Mouse (Mus musculus) ES-Bruce4 (cell line): ENCODE results near the gene Chchd2.

Source experiments
- CTCF ChIP-seq: IDR thresholded peaks from one replicate; pipeline ENCODE4 v1.8.1; 2011; ENCODE audit warnings: low read depth, low read length
- EP300 ChIP-seq: IDR thresholded peaks from 2 replicates; pipeline ENCODE4 v1.6.1; 2011; ENCODE audit warnings: low read depth, low read length; ENCODE audit not compliant: insufficient read depth
- POLR2A ChIP-seq: IDR thresholded peaks from one replicate; pipeline ENCODE4 v1.8.1; 2011; ENCODE audit warnings: low read length; ENCODE audit not compliant: insufficient read depth

- TF ChIP-seq EP300 = no peak
- no peak for TF ChIP-seq POLR2A
- no peak for TF ChIP-seq CTCF
Observed at GRCm38 (mm10) chr5:129875098-129875497, 12.2 kb downstream of the Chchd2 start.
